Mouse (Mus musculus) midbrain, embryonic 15.5 days (tissue): ENCODE measurements around the gene Glrp1. TPM values are rescaled to one million over a fixed set of nuclear protein-coding genes. Genes with fewer than 3 reads are reported as not detected.

Source experiments
- ATAC-seq: fragments of 200-750 bp; cut with Nextera tagmentation; replicated peaks from 2 replicates; pipeline ENCODE4 v1.8.0; 2017; ENCODE audit warnings: moderate TSS enrichment
- H3K27ac ChIP-seq: fragments of 300-500 bp; sonication (generic); 2 replicates; pipeline ENCODE4 v1.5.1; 2015; ENCODE audit warnings: mild to moderate bottlenecking, inconsistent platforms
- H3K27me3 ChIP-seq: fragments of 300-500 bp; sonication (generic); replicated peaks from 2 replicates; pipeline ENCODE4 v1.6.1; 2015; ENCODE audit warnings: inconsistent platforms
- H3K36me3 ChIP-seq: fragments of 300-500 bp; sonication (generic); replicated peaks from 2 replicates; pipeline ENCODE4 v1.6.1; 2015; ENCODE audit warnings: inconsistent platforms
- H3K4me1 ChIP-seq: fragments of 300-500 bp; sonication (generic); 2 replicates; pipeline ENCODE4 v1.6.1; 2015; ENCODE audit warnings: inconsistent platforms
- H3K4me2 ChIP-seq: fragments of 300-500 bp; sonication (generic); 2 replicates; pipeline ENCODE4 v1.6.1; 2015; ENCODE audit warnings: inconsistent platforms, mild to moderate bottlenecking, moderate library complexity
- H3K4me3 ChIP-seq: fragments of 300-500 bp; sonication (generic); 2 replicates; pipeline ENCODE4 v1.5.1; 2015; ENCODE audit warnings: mild to moderate bottlenecking, inconsistent platforms
- H3K9ac ChIP-seq: fragments of 300-500 bp; sonication (generic); 2 replicates; pipeline ENCODE4 v1.6.1; 2015; ENCODE audit warnings: mild to moderate bottlenecking, inconsistent platforms
- H3K9me3 ChIP-seq: fragments of 300-500 bp; sonication (generic); 2 replicates; pipeline ENCODE4 v1.6.1; 2016; ENCODE audit warnings: inconsistent platforms
- whole genome bisulfite sequencing: fragments of 180-500 bp; shearing (Covaris S2); methylation state at CpG from one replicate; pipeline ENCODE4 v1.1.7; 2015; ENCODE audit warnings: mixed read lengths; 5-methylcytosine and 5-hydroxymethylcytosine counted together
- polyA plus RNA-seq: library from polyadenylated mRNA; unstranded; fragments of >200 nt; fragmentation: Nextera tagmentation; extraction: Ambion mirVana; gene quantifications from 2 replicates; pipeline ENCODE4 v1.2.1, GENCODE M21; 2015

Glrp1 gene
- polyA plus RNA-seq, 1 experiment from 2014 or later: not detected

DNA sequence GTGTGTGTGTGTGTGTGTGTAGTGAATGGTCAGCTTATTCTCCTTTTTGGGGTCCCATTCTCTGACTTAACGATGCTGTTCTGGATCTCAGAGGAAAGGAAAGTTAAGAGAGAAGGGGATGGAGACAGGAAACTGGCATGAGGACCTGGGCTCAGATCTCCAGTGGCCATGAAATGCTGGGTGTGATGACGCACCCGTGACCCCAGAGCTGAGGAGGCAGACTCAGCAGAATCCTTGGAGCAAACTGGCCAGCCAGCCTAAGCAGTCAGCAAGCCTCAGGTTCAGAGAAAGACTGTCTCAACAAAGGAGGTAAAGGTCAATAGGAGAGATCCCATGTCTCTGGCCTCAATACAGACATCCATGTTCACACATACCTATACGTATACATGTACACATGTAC is 40.1 kb downstream of the Glrp1 start:
- Histone ChIP-seq H3K9ac (no peak overlapping the region), H3K9me3 (no peaks in the 10 kb centered on the region), H3K36me3 (no peaks in the 10 kb centered on the region), H3K4me3 (no peak overlapping the region), H3K27ac (no peak overlapping the region), H3K27me3 (no peaks in the 10 kb centered on the region), H3K4me2 (no peak overlapping the region), H3K4me1 (peaks cover 6% of the 10 kb centered on the region; the same call in 1 of the 2 replicates)
- ATAC-seq: no peak
- 97% methylated on average over 4 of the region's 4 CpGs for WGBS

DNA sequence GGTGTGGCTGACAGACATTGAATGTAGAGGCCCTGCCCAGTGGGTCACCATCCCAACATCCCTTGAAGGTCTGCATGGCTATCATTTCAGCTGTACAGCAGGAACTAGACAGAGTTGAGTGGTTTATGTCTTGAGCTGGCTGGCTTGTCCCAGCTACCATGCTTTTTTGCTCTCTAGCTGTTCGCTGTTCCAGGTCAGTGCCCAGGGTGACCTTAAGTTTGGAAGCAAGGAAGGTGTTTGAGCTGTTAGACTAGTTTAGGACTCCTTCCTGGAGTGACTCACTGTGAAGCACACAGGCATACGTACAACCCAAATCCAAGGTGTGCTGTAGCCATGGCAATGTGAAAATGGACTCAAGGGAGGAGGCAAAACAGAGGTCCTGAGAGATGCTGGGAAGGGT is 41.5 kb downstream of the Glrp1 start:
- Histone ChIP-seq H3K36me3 (no peaks in the 10 kb centered on the region), H3K27me3 (no peaks in the 10 kb centered on the region), H3K4me3 (no peak overlapping the region), H3K4me1 (peaks cover 6% of the 10 kb centered on the region; the same call in 1 of the 2 replicates), H3K27ac (no peak overlapping the region), H3K4me2 (no peak overlapping the region), H3K9me3 (no peaks in the 10 kb centered on the region), H3K9ac (no peak overlapping the region)
- ATAC-seq: no peak
- WGBS: 95% methylated on average over 2 of the region's 2 CpGs

DNA sequence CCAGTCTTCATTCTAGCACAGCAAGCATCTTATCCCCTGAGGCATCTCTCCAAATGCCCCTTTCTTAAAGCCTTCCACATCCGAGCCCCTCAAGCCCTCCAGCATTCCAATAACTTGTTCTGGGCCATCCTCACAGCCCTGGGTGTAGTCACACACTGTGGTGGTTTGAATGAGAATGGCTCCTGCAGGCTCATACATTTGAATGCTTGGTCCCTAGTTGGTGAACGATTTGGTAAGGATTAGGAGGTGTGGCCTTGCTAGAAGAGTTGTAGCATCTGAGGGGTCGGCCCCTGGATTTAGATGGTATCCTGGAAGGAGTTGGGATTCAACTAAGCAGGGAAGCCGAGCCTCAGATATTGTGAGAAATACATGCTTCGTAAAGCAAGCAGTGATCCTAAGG is 42.0 kb downstream of the Glrp1 start:
- H3K9ac ChIP-seq: no peak overlapping the region

DNA sequence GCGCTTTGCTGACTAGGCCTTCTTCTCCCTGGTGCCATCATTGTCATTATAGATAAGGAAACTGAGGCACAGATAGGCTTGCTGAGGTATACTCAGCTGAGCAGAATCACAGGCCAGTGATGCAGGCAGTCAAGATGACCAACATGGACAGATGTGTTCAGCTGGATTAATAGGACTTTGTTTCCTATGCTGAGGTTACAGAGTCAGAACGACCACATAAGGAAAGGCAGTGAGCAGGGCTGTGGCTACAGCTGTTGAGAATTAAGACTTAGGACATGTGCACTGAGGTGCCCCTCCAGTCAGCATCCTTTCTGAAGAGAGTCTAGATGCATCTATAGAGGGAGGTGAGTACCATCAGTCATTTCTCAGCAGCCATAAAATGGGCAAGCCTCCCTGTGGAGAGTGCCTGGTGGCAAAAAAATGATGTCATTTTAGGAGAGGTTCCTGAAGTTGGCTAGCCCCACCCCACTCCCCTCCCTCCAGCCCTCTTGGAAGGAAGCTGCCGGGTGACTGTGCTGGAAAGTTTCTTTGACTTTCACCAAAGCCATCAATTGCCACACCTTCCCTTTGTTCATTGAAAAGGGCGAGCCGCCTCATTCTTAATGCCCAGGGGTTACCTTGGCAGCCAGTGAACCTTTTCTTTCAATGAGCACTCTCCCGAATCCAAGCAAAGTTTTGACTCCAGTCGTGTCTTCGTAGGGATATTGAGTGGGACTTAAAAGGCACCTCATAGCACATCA is 43.4 kb downstream of the Glrp1 start:
- WGBS: 62% methylated on average over 8 of the region's 8 CpGs
- Histone ChIP-seq H3K36me3 (no peaks in the 10 kb centered on the region), H3K4me1 (no peaks in the 10 kb centered on the region), H3K4me3 (no peak overlapping the region), H3K27me3 (no peaks in the 10 kb centered on the region), H3K4me2 (no peak overlapping the region), H3K27ac (no peak overlapping the region), H3K9me3 (no peaks in the 10 kb centered on the region), H3K9ac (no peak overlapping the region)
- no peak for ATAC-seq

More for the DNA sequence above, 42.0 kb downstream of the Glrp1 start:
- Histone ChIP-seq H3K36me3 (no peaks in the 10 kb centered on the region), H3K4me1 (peaks cover 6% of the 10 kb centered on the region; the same call in 1 of the 2 replicates), H3K27me3 (no peaks in the 10 kb centered on the region), H3K4me3 (no peak overlapping the region), H3K9me3 (no peaks in the 10 kb centered on the region), H3K4me2 (no peak overlapping the region), H3K27ac (no peak overlapping the region)
- WGBS: 80% methylated on average over 5 of the region's 5 CpGs
- ATAC-seq: no peak

DNA sequence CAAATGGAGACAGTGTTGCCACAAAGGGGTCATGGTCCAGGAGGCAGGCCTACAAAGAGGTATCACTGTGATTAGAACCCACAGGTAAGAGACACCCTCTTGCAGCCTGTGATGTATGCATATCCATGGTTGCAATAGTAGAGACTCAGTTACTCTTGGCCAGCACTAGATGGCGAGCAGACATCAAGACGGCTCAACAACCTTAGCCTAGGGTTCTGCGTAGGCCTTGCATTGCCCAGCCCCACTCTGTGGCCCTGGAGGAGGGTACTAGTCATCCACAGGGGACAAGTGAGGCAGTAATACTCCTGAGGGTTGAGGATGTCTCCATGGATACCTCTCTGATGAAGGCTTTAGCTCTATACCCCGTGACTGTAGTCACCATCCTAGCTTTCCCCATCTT is 44.1 kb downstream of the Glrp1 start:
- Histone ChIP-seq H3K27me3 (no peaks in the 10 kb centered on the region), H3K4me2 (no peak overlapping the region), H3K9ac (no peak overlapping the region), H3K27ac (no peak overlapping the region), H3K36me3 (no peaks in the 10 kb centered on the region), H3K4me3 (no peak overlapping the region), H3K9me3 (no peaks in the 10 kb centered on the region), H3K4me1 (0 out of 2 replicates have a peak, but pooled peaks cover under 1% of the 10 kb centered on the region)
- WGBS: 78% methylated on average over 4 of the region's 4 CpGs
- 0 out of 2 replicates have a peak, but pooled peaks have one; percentile 29 for ATAC-seq

DNA sequence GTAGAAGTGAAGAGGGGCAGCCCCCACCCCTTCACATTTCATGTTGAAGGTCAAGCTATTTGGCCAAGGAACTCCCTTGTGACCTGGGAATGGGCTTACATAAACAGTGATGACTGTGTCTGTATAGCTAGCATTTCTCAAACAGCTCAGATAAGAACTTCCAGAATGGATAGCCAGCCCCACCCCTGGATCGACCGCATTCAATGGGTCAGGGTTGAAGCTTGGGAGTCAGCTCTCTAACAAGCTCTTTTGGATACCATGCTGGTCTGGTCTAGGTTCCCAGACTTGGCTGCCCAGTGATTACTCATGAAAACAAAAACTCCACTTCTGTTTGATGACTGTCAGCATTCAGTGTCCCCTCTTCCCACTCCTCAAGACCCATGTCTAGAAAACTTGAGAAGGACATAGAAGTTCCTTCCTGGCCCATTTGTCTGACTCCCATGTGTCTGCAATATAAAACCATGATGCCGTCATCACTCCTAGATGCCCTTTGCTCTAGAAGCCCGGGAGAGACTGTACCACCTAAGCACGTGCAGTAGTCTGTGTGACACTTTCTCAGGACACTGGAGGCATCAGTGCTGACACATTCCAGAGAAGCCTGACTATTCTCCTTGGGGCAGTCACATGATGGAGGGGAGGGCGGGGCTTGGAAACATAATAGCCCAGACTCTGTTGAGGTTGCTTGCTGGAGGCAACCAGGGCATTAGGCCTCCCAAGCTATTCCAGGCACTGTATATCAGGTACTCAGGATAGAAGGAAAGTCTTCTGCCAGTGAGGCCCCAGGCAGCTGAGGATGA is 45.6 kb downstream of the Glrp1 start:
- no peak overlapping the region for H3K27ac ChIP-seq
- 84% methylated on average over 6 of the region's 6 CpGs for WGBS
- no peaks in the 10 kb centered on the region for H3K27me3 ChIP-seq
- H3K4me2 ChIP-seq: no peak overlapping the region
- no peak overlapping the region for H3K4me3 ChIP-seq
- H3K36me3 ChIP-seq: no peaks in the 10 kb centered on the region
- no peaks in the 10 kb centered on the region for H3K9me3 ChIP-seq
- no peak overlapping the region for H3K9ac ChIP-seq
- 0 out of 2 replicates have a peak, but pooled peaks cover 4% of the 10 kb centered on the region for H3K4me1 ChIP-seq
- no peak for ATAC-seq

DNA sequence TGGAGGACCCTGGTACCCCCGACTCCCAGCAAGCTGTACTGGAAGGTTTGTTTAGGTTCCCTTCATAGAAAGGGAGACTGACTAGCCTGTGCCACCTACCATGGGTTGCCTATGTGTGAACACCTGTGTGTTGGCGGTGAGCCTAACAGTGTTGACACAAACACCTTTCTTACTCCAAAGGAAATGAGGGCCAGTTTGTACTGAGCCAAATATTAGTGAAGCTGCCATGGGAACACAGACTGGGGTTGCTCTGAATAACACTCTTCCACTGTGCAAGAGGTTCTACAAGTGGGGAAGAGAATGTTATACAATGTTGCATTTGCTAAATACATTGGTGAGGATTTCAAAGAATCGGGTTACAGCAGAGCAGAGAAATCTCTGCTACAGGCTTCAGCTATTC is 46.6 kb downstream of the Glrp1 start:
- no peak overlapping the region for H3K9ac ChIP-seq
- ATAC-seq: no peak
- H3K4me3 ChIP-seq: no peak overlapping the region
- H3K4me1 ChIP-seq: 0 out of 2 replicates have a peak, but pooled peaks cover 4% of the 10 kb centered on the region
- H3K4me2 ChIP-seq: no peak overlapping the region
- H3K27me3 ChIP-seq: no peaks in the 10 kb centered on the region
- no peaks in the 10 kb centered on the region for H3K36me3 ChIP-seq
- no peak overlapping the region for H3K27ac ChIP-seq
- 83% methylated on average over 3 of the region's 3 CpGs for WGBS
- H3K9me3 ChIP-seq: no peaks in the 10 kb centered on the region

DNA sequence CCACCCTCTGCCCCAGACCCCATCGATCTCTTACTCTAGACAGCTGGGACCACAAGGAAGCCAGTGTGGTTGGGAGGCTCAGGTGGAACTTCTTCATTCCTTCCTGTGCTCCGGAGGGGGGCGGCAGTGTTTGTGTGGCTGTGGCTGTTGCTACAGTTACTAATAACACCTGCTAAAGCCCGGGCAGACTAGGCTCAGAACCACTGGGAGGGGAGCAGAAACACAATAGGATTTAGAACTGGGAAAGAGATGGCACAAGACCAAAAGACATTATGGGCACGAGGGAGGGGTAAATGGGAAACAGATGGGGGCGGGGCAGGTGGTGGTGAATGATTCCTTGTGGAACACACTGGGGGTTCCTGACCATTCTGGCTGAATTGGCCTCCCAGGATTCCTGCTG is 47.4 kb downstream of the Glrp1 start:
- Histone ChIP-seq H3K27ac (no peak overlapping the region), H3K4me2 (no peak overlapping the region), H3K4me1 (0 out of 2 replicates have a peak, but pooled peaks cover 4% of the 10 kb centered on the region), H3K9ac (no peak overlapping the region), H3K9me3 (no peaks in the 10 kb centered on the region), H3K27me3 (no peaks in the 10 kb centered on the region), H3K36me3 (no peaks in the 10 kb centered on the region), H3K4me3 (no peak overlapping the region)
- no peak for ATAC-seq
- WGBS: 38% methylated on average over 6 of the region's 6 CpGs

DNA sequence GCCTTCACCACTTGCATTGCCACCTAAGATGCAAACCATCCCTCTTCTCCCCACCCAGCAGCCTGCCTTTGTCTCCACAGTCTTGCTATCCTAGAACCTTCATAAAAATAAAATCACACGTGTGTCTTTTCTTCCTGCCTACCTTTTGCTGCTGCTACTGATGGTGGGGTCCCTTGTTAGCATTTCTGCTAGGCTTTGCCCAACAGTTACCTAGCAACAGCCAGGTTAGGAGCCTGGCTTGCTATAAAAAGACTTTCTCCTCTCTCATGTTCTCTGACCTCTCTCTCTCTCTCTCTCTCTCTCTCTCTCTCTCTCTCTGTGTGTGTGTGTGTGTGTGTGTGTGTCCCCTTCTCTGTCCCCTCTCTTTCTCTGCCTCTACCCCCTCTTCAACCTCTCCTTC is 48.8 kb downstream of the Glrp1 start:
- H3K27ac ChIP-seq: peak overlapping the region; percentile 68
- no peaks in the 10 kb centered on the region for H3K9me3 ChIP-seq
- no peak overlapping the region for H3K9ac ChIP-seq
- no peaks in the 10 kb centered on the region for H3K27me3 ChIP-seq
- H3K4me2 ChIP-seq: no peak overlapping the region
- peak; percentile 57 for ATAC-seq
- H3K4me3 ChIP-seq: no peak overlapping the region
- H3K4me1 ChIP-seq: 0 out of 2 replicates have a peak, but pooled peaks cover 6% of the 10 kb centered on the region
- H3K36me3 ChIP-seq: no peaks in the 10 kb centered on the region
- WGBS: 20% methylated on average over 1 of the region's 1 CpGs

DNA sequence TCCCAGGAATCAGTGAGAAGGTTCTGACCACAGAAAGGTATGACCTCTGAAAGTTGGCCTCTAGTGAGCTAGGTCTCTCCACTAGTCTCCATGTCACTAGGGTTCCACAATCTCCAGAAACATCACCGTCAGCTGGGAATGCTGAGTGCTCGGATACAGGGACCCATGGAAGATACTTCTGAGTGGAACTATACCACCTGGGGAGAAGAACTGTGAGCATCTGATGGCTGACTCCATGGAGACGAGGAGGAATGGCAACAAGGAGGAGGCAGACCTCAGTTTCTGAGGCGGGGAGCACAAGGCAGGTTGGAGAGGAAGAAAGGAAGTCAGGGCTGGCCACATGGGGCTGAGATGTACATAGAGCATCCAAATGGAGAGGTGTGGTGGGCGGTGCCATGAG is 50.2 kb downstream of the Glrp1 start:
- WGBS: 75% methylated on average over 5 of the region's 5 CpGs

DNA sequence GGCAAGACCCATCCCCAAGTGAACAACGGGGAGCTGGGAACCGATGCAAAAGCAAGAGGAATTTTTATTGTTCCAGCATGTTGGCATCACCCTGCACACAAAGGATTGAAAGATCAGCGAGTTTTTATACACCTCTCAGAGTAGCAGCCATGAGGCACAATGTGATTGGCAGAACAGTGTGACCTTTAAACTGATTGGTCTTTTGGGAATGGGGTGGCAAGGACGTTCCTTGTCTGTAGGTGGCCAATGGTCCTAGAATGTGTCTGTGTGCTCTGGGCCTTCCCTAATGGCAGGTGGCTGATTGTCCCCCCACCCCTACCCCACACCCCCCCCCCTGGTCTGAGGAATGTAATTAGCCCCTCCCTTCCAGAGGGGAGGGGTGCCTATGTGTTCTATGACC is 50.7 kb downstream of the Glrp1 start:
- Histone ChIP-seq H3K4me2 (no peak overlapping the region), H3K27ac (no peak overlapping the region), H3K36me3 (no peaks in the 10 kb centered on the region), H3K9ac (no peak overlapping the region), H3K9me3 (no peaks in the 10 kb centered on the region), H3K4me3 (no peak overlapping the region), H3K27me3 (no peaks in the 10 kb centered on the region), H3K4me1 (0 out of 2 replicates have a peak, but pooled peaks cover 8% of the 10 kb centered on the region)
- 86% methylated on average over 4 of the region's 4 CpGs for WGBS
- ATAC-seq: no peak

More for the DNA sequence above, 50.2 kb downstream of the Glrp1 start:
- Histone ChIP-seq H3K4me3 (no peak overlapping the region), H3K4me1 (0 out of 2 replicates have a peak, but pooled peaks cover 8% of the 10 kb centered on the region), H3K27ac (no peak overlapping the region), H3K36me3 (no peaks in the 10 kb centered on the region), H3K4me2 (no peak overlapping the region), H3K9me3 (no peaks in the 10 kb centered on the region), H3K9ac (no peak overlapping the region), H3K27me3 (no peaks in the 10 kb centered on the region)
- no peak for ATAC-seq

DNA sequence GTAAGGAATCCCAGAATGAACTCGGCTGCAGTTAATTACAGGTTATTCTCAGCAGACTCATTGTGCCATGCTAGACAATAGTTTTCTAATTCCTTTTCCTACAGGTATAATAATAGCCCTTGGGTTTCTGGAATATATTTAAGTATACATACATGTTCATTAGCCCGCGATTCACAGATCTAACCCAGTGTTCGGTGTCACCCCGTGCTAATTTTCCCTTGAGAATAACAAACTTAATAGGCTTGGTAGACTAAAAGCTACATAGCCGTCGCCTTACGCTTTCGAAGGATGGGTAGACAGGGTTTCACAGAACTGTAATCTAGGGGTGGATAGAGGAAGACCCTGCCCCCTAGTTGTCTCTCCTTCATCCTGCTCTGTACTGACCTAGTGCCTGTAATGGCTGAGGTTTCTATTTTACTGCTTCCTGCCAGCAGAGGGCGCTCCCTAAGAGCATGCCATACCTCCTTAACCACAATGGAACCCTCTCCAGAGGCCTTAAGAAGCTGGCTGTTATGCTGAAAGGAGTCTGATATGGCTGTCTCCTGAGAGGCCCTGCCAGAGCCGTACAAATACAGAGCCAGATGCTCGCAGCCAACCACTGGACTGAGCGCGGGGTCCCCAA is 53.3 kb downstream of the Glrp1 start:
- Histone ChIP-seq H3K27ac (no peak overlapping the region), H3K9ac (no peak overlapping the region), H3K4me1 (peaks cover 14% of the 10 kb centered on the region; the same call in 1 of the 2 replicates), H3K4me2 (no peak overlapping the region), H3K9me3 (no peaks in the 10 kb centered on the region), H3K36me3 (no peaks in the 10 kb centered on the region), H3K4me3 (no peak overlapping the region), H3K27me3 (no peaks in the 10 kb centered on the region)
- ATAC-seq: peak; percentile 61
- 50% methylated on average over 14 of the region's 14 CpGs for WGBS
